Mouse (Mus musculus) MEL (cell line): Measurements from ENCODE around the gene Olfr65.

Source experiments
- CHD2 ChIP-seq: IDR thresholded peaks from 2 replicates; pipeline ENCODE4 v1.6.1; 2011; ENCODE audit warnings: low read length, improper control_type of control experiment
- CTCF ChIP-seq, 3 experiments: IDR thresholded peaks in 2 of 3; conservative IDR thresholded peaks in 1 of 3; 2 replicates each; pipeline ENCODE4 v1.5.1; 2011 to 2012; ENCODE audit warnings: low read length in 3 of 3, low read depth in 2 of 3, mild to moderate bottlenecking in 2 of 3, improper control_type of control experiment in 1 of 3, inconsistent platforms in 1 of 3, mixed read lengths in 1 of 3, moderate library complexity in 1 of 3; ENCODE audit not compliant: control insufficient read depth in 1 of 3, insufficient read depth in 1 of 3, poor library complexity in 1 of 3, severe bottlenecking in 1 of 3
- EP300 ChIP-seq, 2 experiments: IDR thresholded peaks; 2 replicates each; pipeline ENCODE4 v1.6.1; 2011; ENCODE audit warnings: improper control_type of control experiment in 2 of 2, low read length in 2 of 2, low read depth in 1 of 2, mild to moderate bottlenecking in 1 of 2
- KAT2A ChIP-seq: conservative IDR thresholded peaks from 2 replicates; pipeline ENCODE4 v1.6.1; 2012; ENCODE audit warnings: low read depth, low read length, improper control_type of control experiment, inconsistent platforms
- MXI1 ChIP-seq: IDR thresholded peaks from 2 replicates; pipeline ENCODE4 v1.6.1; 2011; ENCODE audit warnings: mild to moderate bottlenecking, low read depth, low read length, improper control_type of control experiment
- MYC ChIP-seq: IDR thresholded peaks from 2 replicates; pipeline ENCODE4 v1.6.1; 2011; ENCODE audit warnings: low read depth, mild to moderate bottlenecking, low read length, improper control_type of control experiment, moderate library complexity
- NELFE ChIP-seq: IDR thresholded peaks from 2 replicates; pipeline ENCODE4 v1.6.1; 2011; ENCODE audit warnings: low read depth, low read length, improper control_type of control experiment
- SMC3 ChIP-seq: IDR thresholded peaks from 2 replicates; pipeline ENCODE4 v1.6.1; 2011; ENCODE audit warnings: low read depth, low read length, improper control_type of control experiment
- UBTF ChIP-seq: IDR thresholded peaks from 2 replicates; pipeline ENCODE4 v1.6.1; 2012; ENCODE audit warnings: low read depth, mild to moderate bottlenecking, inconsistent platforms, low read length, improper control_type of control experiment, moderate library complexity, borderline replicate concordance; ENCODE audit not compliant: insufficient read depth
- ZKSCAN1 ChIP-seq: IDR thresholded peaks from 2 replicates; pipeline ENCODE4 v1.6.1; 2012; ENCODE audit warnings: low read depth, mild to moderate bottlenecking, inconsistent platforms, low read length, improper control_type of control experiment, moderate library complexity

DNA sequence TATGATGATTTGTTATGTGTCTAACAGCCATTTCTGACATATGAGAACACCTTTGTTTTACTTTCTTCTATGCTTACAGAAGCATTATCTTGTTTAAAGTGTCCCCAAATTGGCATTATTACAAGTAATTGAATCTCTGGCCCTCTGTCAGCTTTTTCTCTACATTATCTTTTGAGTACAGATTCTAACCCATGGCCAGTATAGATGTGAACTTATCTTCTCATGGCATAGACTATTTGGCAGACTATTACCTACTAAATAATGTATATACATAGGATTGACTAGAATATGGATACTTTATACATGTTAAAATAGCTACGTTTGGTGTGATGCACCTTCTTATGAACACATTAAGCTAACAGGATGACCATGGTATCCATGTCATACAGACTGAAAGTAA is 48.6 kb upstream of the Olfr65 start:
- TF ChIP-seq EP300 (IDR thresholded peaks at IDR 0.05; ENCODE audit: low read depth in 1 of 2, low read length in 2 of 2) (peak; percentile 89 to 91), NELFE (no peak), CTCF (IDR thresholded peaks at IDR 0.05 in 2 of 3, conservative IDR thresholded peaks at IDR 0.05 in 1 of 3; ENCODE audit: control insufficient read depth in 1 of 3, insufficient read depth in 1 of 3, low read depth in 2 of 3, low read length in 3 of 3, poor library complexity in 1 of 3, severe bottlenecking in 1 of 3) (no peak), CHD2 (no peak), ZKSCAN1 (no peak), UBTF (no peak), KAT2A (peak; percentile 23; the same call in 1 of the 2 replicates), MYC (0 out of 2 replicates have a peak, but pooled peaks have one; percentile 35), SMC3 (no peak), MXI1 (no peak)
